Mouse (Mus musculus) CH12.LX (cell line): ENCODE results near the gene Timd4. TPM values are rescaled to one million over a fixed set of nuclear protein-coding genes. Genes with fewer than 3 reads are reported as not detected.

Experiments
- DNase-seq: peaks from one replicate; pipeline ENCODE4 v3.0.0-alpha.2; 2013; ENCODE audit errors: extremely low read depth
- H3K27ac ChIP-seq: 2 replicates; pipeline ENCODE4 v1.5.1; 2012; ENCODE audit warnings: low read depth, mild to moderate bottlenecking, control low read depth, moderate library complexity; ENCODE audit not compliant: insufficient read depth
- H3K27me3 ChIP-seq: replicated peaks from 2 replicates; pipeline ENCODE3; 2012; ENCODE audit warnings: inconsistent platforms
- H3K36me3 ChIP-seq, 2 experiments: replicated peaks in 1 of 2; 2 replicates each; pipeline versions ENCODE3 to v1.6.1; 2012; ENCODE audit warnings: inconsistent platforms in 1 of 2, low read length in 1 of 2, mild to moderate bottlenecking in 1 of 2, mixed read lengths in 1 of 2, moderate library complexity in 1 of 2; ENCODE audit not compliant: control insufficient read depth in 1 of 2, insufficient read depth in 1 of 2
- H3K4me1 ChIP-seq, 2 experiments: 2 replicates each; pipeline ENCODE4 v1.6.1; 2012; ENCODE audit warnings: inconsistent platforms in 1 of 2, moderate library complexity in 1 of 2; ENCODE audit not compliant: insufficient read depth in 2 of 2, control insufficient read depth in 1 of 2
- H3K4me2 ChIP-seq: 2 replicates; pipeline ENCODE4 v1.6.1; 2012; ENCODE audit warnings: low read depth, mild to moderate bottlenecking, control low read depth; ENCODE audit not compliant: poor library complexity, insufficient read depth, severe bottlenecking
- H3K4me3 ChIP-seq, 3 experiments: fragments of 150-350 bp in 1 of 3; sonication (generic) in 1 of 3; replicated peaks in 1 of 3; 2 replicates each; pipeline versions ENCODE3 to v1.5.1; 2011 to 2012; ENCODE audit warnings: low read depth in 2 of 3, low read length in 2 of 3, mild to moderate bottlenecking in 2 of 3, moderate library complexity in 2 of 3, control low read depth in 1 of 3, improper control_type of control experiment in 1 of 3, inconsistent platforms in 1 of 3, mixed read lengths in 1 of 3; ENCODE audit not compliant: poor library complexity in 1 of 3
- H3K79me2 ChIP-seq: replicated peaks from 2 replicates; pipeline ENCODE4 v1.6.1; 2012; ENCODE audit warnings: mild to moderate bottlenecking, moderate library complexity; ENCODE audit not compliant: control insufficient read depth, poor library complexity, insufficient read depth, severe bottlenecking; ENCODE audit errors: extremely low read depth
- H3K9ac ChIP-seq: 2 replicates; pipeline ENCODE4 v1.6.1; 2012; ENCODE audit warnings: low read depth, mild to moderate bottlenecking, control low read depth, moderate library complexity; ENCODE audit not compliant: insufficient read depth
- H3K9me3 ChIP-seq: replicated peaks from 2 replicates; pipeline ENCODE3; 2012; ENCODE audit warnings: low read length, inconsistent platforms, mixed read lengths
- BHLHE40 ChIP-seq: IDR thresholded peaks from 2 replicates; pipeline ENCODE4 v1.6.1; 2011; ENCODE audit warnings: mild to moderate bottlenecking, low read depth, low read length, improper control_type of control experiment
- CHD1 ChIP-seq: IDR thresholded peaks from 2 replicates; pipeline ENCODE4 v1.6.1; 2012; ENCODE audit warnings: low read depth, low read length, improper control_type of control experiment, inconsistent platforms
- CHD2 ChIP-seq: IDR thresholded peaks from 2 replicates; pipeline ENCODE4 v1.6.1; 2011; ENCODE audit warnings: low read length, improper control_type of control experiment
- CTCF ChIP-seq, 2 experiments: IDR thresholded peaks in 1 of 2; conservative IDR thresholded peaks in 1 of 2; 2 replicates each; pipeline ENCODE4 v1.5.1; 2011 to 2012; ENCODE audit warnings: low read depth in 2 of 2, low read length in 2 of 2, improper control_type of control experiment in 1 of 2, inconsistent platforms in 1 of 2, mild to moderate bottlenecking in 1 of 2, moderate library complexity in 1 of 2
- E2F4 ChIP-seq: IDR thresholded peaks from 2 replicates; pipeline ENCODE4 v1.6.1; 2011; ENCODE audit warnings: low read depth, low read length, improper control_type of control experiment; ENCODE audit not compliant: insufficient replicate concordance
- ETS1 ChIP-seq: conservative IDR thresholded peaks from 2 replicates; pipeline ENCODE4 v1.6.1; 2012; ENCODE audit warnings: low read depth, mild to moderate bottlenecking, inconsistent platforms, low read length, improper control_type of control experiment, moderate library complexity
- HCFC1 ChIP-seq: IDR thresholded peaks from 2 replicates; pipeline ENCODE4 v1.6.1; 2012; ENCODE audit warnings: low read depth, mild to moderate bottlenecking, inconsistent platforms, low read length, improper control_type of control experiment
- JUN ChIP-seq: IDR thresholded peaks from 2 replicates; pipeline ENCODE4 v1.6.1; 2011; ENCODE audit warnings: low read depth, mild to moderate bottlenecking, low read length, improper control_type of control experiment, moderate library complexity; ENCODE audit not compliant: insufficient read depth
- JUND ChIP-seq: conservative IDR thresholded peaks from 2 replicates; pipeline ENCODE4 v1.6.1; 2011; ENCODE audit warnings: low read depth, low read length, improper control_type of control experiment
- MAFK ChIP-seq: IDR thresholded peaks from 2 replicates; pipeline ENCODE4 v1.6.1; 2011; ENCODE audit warnings: low read length, improper control_type of control experiment; ENCODE audit not compliant: insufficient replicate concordance
- MAX ChIP-seq: IDR thresholded peaks from 2 replicates; pipeline ENCODE4 v1.6.1; 2011; ENCODE audit warnings: low read length, improper control_type of control experiment
- MXI1 ChIP-seq: IDR thresholded peaks from 2 replicates; pipeline ENCODE4 v1.6.1; 2011; ENCODE audit warnings: mild to moderate bottlenecking, low read depth, low read length, improper control_type of control experiment
- POLR2AphosphoS2 ChIP-seq: IDR thresholded peaks from 2 replicates; pipeline ENCODE4 v1.6.1; 2011; ENCODE audit warnings: low read depth, low read length, improper control_type of control experiment
- SIN3A ChIP-seq: IDR thresholded peaks from 2 replicates; pipeline ENCODE4 v1.6.1; 2012; ENCODE audit warnings: low read length, improper control_type of control experiment, inconsistent platforms
- SMC3 ChIP-seq: IDR thresholded peaks from 2 replicates; pipeline ENCODE4 v1.6.1; 2011; ENCODE audit warnings: low read depth, low read length, improper control_type of control experiment
- TCF12 ChIP-seq: IDR thresholded peaks from 2 replicates; pipeline ENCODE4 v1.6.1; 2014; ENCODE audit warnings: low read depth, mild to moderate bottlenecking, inconsistent platforms, low read length, improper control_type of control experiment
- UBTF ChIP-seq: IDR thresholded peaks from 2 replicates; pipeline ENCODE4 v1.6.1; 2012; ENCODE audit warnings: low read depth, mild to moderate bottlenecking, inconsistent platforms, low read length, improper control_type of control experiment, moderate library complexity
- USF1 ChIP-seq: IDR thresholded peaks from 2 replicates; pipeline ENCODE4 v1.6.1; 2014; ENCODE audit warnings: low read depth, mild to moderate bottlenecking, inconsistent platforms, low read length, improper control_type of control experiment
- ZC3H11A ChIP-seq: IDR thresholded peaks from 2 replicates; pipeline ENCODE4 v1.6.1; 2012; ENCODE audit warnings: low read depth, mild to moderate bottlenecking, inconsistent platforms, low read length, improper control_type of control experiment
- ZKSCAN1 ChIP-seq: IDR thresholded peaks from 2 replicates; pipeline ENCODE4 v1.6.1; 2012; ENCODE audit warnings: low read depth, inconsistent platforms, low read length, improper control_type of control experiment, borderline replicate concordance
- ZMIZ1 ChIP-seq: IDR thresholded peaks from 2 replicates; pipeline ENCODE4 v1.6.1; 2012; ENCODE audit warnings: low read depth, mild to moderate bottlenecking, inconsistent platforms, low read length, improper control_type of control experiment
- ZNF384 ChIP-seq: IDR thresholded peaks from 2 replicates; pipeline ENCODE4 v1.6.1; 2012; ENCODE audit warnings: low read depth, low read length, improper control_type of control experiment, inconsistent platforms
- dilution Hi-C: fragments of 300-500 bp; cut with MboI; formaldehyde crosslinking; loops from 2 replicates; pipeline ENCODE4 v1.14.3; 2020; ENCODE audit warnings: low sequenced_read_pairs; ENCODE audit not compliant: extremely low pct_unique_long_range_greater_than_20kb, extremely low pct_ligation_motif_present
- in situ Hi-C: fragments of 300-500 bp; cut with MboI; formaldehyde crosslinking; loops from 3 replicates; pipeline ENCODE4 v1.14.3; 2019; ENCODE audit warnings: low sequenced_read_pairs, low pct_ligation_motif_present, low pct_unique_long_range_greater_than_20kb, mixed read lengths
- polyA plus RNA-seq: library from polyadenylated mRNA; unstranded; fragments of >175 nt; gene quantifications from 2 replicates; pipeline ENCODE4 v1.2.1, GENCODE M21; 2012; ENCODE audit warnings: low read depth; ENCODE audit not compliant: insufficient read length
- total RNA-seq, 2 experiments: library from RNA; depleted of rRNA; stranded (reverse); fragments of 300-350 nt in 1 of 2; fragments of >200 nt in 1 of 2; gene quantifications; 2 replicates each; pipeline ENCODE4 v1.2.3; 2012 to 2014

Gene Timd4
- total and polyA plus RNA-seq, 3 experiments, result not detected

GRCm38 (mm10) chr11:46875774-46876173, 65.2 kb downstream of the Timd4 start:
- Histone ChIP-seq H3K4me3 (no peak overlapping the region), H3K27me3 (no peaks in the 10 kb centered on the region), H3K4me2 (no peak overlapping the region), H3K27ac (no peak overlapping the region), H3K9ac (no peak overlapping the region), H3K9me3 (no peaks in the 10 kb centered on the region), H3K36me3 (no peaks in the 10 kb centered on the region), H3K79me2 (no peaks in the 10 kb centered on the region)
- no peak for DNase-seq
- in situ Hi-C loops (no loop called here), dilution Hi-C loops (no loop called here)
- TF ChIP-seq SMC3, result no peak
- no peak for TF ChIP-seq ZNF384
- TF ChIP-seq ETS1, result no peak
- TF ChIP-seq ZMIZ1, result no peak
- TF ChIP-seq CTCF (conservative IDR thresholded peaks at IDR 0.05 in 1 of 2, IDR thresholded peaks at IDR 0.05 in 1 of 2; ENCODE audit: low read depth in 2 of 2, low read length in 2 of 2), result no peak
- TF ChIP-seq ZKSCAN1, result no peak
- TF ChIP-seq UBTF, result no peak
- no peak for TF ChIP-seq ZC3H11A
- no peak for TF ChIP-seq USF1
- no peak for TF ChIP-seq E2F4
- TF ChIP-seq, all 38 proteins: peak for 0
- no peaks in the 10 kb centered on the region for H3K4me1 ChIP-seq

GRCm38 (mm10) chr11:46882456-46882855, 71.9 kb downstream of the Timd4 start:
- H3K27ac ChIP-seq, result no peak overlapping the region
- no peak overlapping the region for H3K4me2 ChIP-seq
- no peak overlapping the region for H3K4me3 ChIP-seq
- TF ChIP-seq USF1 (no peak), TCF12 (no peak), MXI1 (no peak), HCFC1 (no peak), ZKSCAN1 (no peak), ETS1 (no peak), JUN (no peak), JUND (no peak), BHLHE40 (no peak), CHD1 (no peak), ZNF384 (no peak), MAX (no peak), SIN3A (no peak), CHD2 (no peak), POLR2AphosphoS2 (no peak), MAFK (no peak), CTCF (conservative IDR thresholded peaks at IDR 0.05 in 1 of 2, IDR thresholded peaks at IDR 0.05 in 1 of 2; ENCODE audit: low read depth in 2 of 2, low read length in 2 of 2) (no peak)
- no peaks in the 10 kb centered on the region for H3K4me1 ChIP-seq
- no peak overlapping the region for H3K9ac ChIP-seq
- dilution Hi-C loops (no loop called here), in situ Hi-C loops (no loop called here)
- H3K36me3 ChIP-seq, result no peaks in the 10 kb centered on the region
- no peaks in the 10 kb centered on the region for H3K27me3 ChIP-seq
- H3K9me3 ChIP-seq, result no peaks in the 10 kb centered on the region
- no peak for DNase-seq
- no peaks in the 10 kb centered on the region for H3K79me2 ChIP-seq
